Mouse (Mus musculus) heart, embryonic 11.5 days (tissue): Measurements from ENCODE around the gene Gm21083. TPM values are rescaled to one million over a fixed set of nuclear protein-coding genes. Genes with fewer than 3 reads are reported as not detected.
"Not testable (repeated sequence)": the region's sequence is repeated elsewhere in the genome, so short reads cannot be mapped to it uniquely, and the experiment has no call there.

Experiments
- ATAC-seq: fragments of 200-750 bp; cut with Nextera tagmentation; replicated peaks from 2 replicates; pipeline ENCODE4 v1.8.0; 2017; ENCODE audit warnings: moderate library complexity; ENCODE audit not compliant: insufficient number of reproducible peaks, low FRiP score, low TSS enrichment
- H3K27ac ChIP-seq: fragments of 300-500 bp; sonication (generic); 2 replicates; pipeline ENCODE4 v1.5.1; 2014; ENCODE audit warnings: mild to moderate bottlenecking, low read depth, low read length
- H3K27me3 ChIP-seq: fragments of 300-500 bp; sonication (generic); 2 replicates; pipeline ENCODE4 v1.6.1; 2014; ENCODE audit warnings: mild to moderate bottlenecking, low read length, mixed read lengths; ENCODE audit not compliant: control insufficient read depth, insufficient read depth
- H3K36me3 ChIP-seq: fragments of 300-500 bp; sonication (generic); 2 replicates; pipeline ENCODE4 v1.6.1; 2014; ENCODE audit warnings: mild to moderate bottlenecking, low read length, moderate library complexity, mixed read lengths; ENCODE audit not compliant: control insufficient read depth, insufficient read depth
- H3K4me1 ChIP-seq: fragments of 300-500 bp; sonication (generic); 2 replicates; pipeline ENCODE4 v1.6.1; 2014; ENCODE audit warnings: low read length; ENCODE audit not compliant: control insufficient read depth, insufficient read depth
- H3K4me2 ChIP-seq: fragments of 300-500 bp; sonication (generic); 2 replicates; pipeline ENCODE4 v1.6.1; 2014; ENCODE audit warnings: mild to moderate bottlenecking, moderate library complexity
- H3K4me3 ChIP-seq: fragments of 300-500 bp; sonication (generic); 2 replicates; pipeline ENCODE4 v1.5.1; 2014; ENCODE audit warnings: low read depth, low read length
- H3K9ac ChIP-seq: fragments of 300-500 bp; sonication (generic); 2 replicates; pipeline ENCODE4 v1.6.1; 2014; ENCODE audit warnings: mild to moderate bottlenecking, low read depth, low read length, moderate library complexity
- H3K9me3 ChIP-seq: fragments of 300-500 bp; sonication (generic); replicated peaks from 2 replicates; pipeline ENCODE4 v1.6.1; 2016; ENCODE audit warnings: low read length; ENCODE audit not compliant: control insufficient read depth
- WGBS: fragments of 180-500 bp; shearing (Covaris S2); extraction: QIAGEN DNeasy Blood & Tissue Kit; methylation state at CpG from one replicate; pipeline ENCODE4 v1.1.7; 2014; ENCODE audit not compliant: insufficient replicate concordance; 5-methylcytosine and 5-hydroxymethylcytosine counted together
- polyA plus RNA-seq: library from polyadenylated mRNA; unstranded; fragments of >200 nt; fragmentation: Nextera tagmentation; extraction: Ambion mirVana; gene quantifications from 2 replicates; pipeline ENCODE4 v1.2.1, GENCODE M21; 2014

Gm21083 gene
- polyA plus RNA-seq, 1 experiment from 2014 or later = 0.27 TPM

DNA sequence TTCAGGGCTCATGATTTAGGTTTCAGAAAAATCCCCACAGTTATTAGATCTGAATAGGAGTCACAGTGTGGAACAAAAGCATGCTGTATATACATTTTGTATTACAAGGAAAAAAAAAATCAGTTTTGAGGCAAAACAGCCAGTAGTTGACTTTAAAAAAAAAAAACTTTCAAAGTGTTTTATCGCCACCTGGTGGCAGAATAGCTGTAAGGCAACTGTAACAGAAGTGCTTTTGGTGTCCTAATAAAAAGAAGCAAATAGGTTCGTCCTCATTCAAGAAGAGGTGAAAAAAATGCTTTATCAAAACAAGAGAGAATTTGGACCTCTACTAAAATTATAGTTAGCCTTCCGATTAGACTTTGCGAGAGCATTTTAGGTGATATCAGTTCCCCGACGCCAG lies 11.2 kb downstream of the Gm21083 start:
- H3K9ac ChIP-seq, H3K9me3 ChIP-seq, ATAC-seq, H3K4me1 ChIP-seq, H3K4me2 ChIP-seq, H3K27me3 ChIP-seq, H3K4me3 ChIP-seq, H3K36me3 ChIP-seq, H3K27ac ChIP-seq: not testable (repeated sequence)
- 28% methylated on average over 6 of the region's 6 CpGs for WGBS

DNA sequence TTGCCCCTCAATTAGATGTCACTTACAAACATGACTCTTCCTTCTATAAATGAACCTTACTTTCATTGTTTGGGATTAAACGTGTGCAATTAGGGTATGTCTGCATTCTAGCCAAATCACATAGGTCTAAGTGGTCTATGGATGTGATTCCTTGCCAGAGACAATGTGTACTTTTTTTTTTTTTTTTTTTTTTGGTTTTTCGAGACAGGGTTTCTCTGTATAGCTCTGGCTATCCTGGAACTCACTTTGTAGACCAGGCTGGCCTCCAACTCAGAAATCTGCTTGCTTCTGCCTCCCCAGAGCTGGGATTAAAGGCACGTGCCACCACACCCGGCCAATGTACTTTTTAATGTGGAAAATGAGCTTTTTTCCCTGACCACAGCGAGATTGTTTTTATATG lies 13.5 kb downstream of the Gm21083 start:
- not testable (repeated sequence) for H3K9me3 ChIP-seq, H3K9ac ChIP-seq, H3K4me2 ChIP-seq, H3K36me3 ChIP-seq, H3K4me3 ChIP-seq, H3K27ac ChIP-seq, H3K4me1 ChIP-seq, H3K27me3 ChIP-seq
- peak; percentile 75; the same call in 1 of the 2 replicates for ATAC-seq
- WGBS = 51% methylated on average over 5 of the region's 5 CpGs

DNA sequence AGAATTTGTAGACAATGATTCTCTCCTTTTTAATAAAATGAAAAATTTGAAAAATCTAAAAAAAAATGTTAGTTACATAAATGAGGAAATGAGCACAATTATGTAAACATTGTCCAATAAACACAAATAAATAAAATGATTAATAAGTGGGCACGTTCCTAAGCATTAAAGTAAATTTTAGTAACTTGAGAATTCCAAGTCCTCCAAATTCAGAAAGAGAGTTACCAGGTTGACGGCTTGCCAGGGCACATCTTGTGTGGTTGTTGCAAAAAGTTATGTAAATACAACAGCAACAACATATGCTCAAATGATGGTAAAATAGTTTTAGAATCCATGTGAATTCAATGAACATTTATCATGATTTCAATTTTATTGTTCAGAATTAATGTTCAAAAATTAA lies 14.4 kb downstream of the Gm21083 start:
- 63% methylated on average over 2 of the region's 2 CpGs for WGBS
- not testable (repeated sequence) for H3K9ac ChIP-seq, H3K27me3 ChIP-seq, H3K4me3 ChIP-seq, H3K9me3 ChIP-seq, H3K36me3 ChIP-seq, H3K4me1 ChIP-seq, H3K4me2 ChIP-seq, H3K27ac ChIP-seq
- peak; percentile 76 for ATAC-seq

DNA sequence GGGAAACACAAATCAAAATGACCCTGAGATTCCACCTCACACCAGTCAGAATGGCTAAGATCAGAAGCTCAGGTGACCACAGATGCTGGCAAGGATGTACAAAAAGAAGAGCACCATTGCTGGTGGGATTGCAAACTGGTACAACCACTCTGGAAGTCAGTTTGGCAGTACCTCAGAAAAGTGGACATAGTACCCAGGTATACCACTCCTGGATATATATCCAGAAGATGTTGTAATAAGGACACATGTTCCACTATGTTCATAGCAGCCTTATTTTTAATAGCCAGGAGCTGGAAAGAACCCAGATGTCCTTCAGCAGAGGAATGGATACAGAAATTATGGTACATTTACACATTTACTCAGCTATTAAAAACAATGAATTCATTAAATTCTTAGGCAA lies 21.7 kb downstream of the Gm21083 start:
- H3K4me3 ChIP-seq, ATAC-seq, H3K4me1 ChIP-seq, H3K36me3 ChIP-seq, H3K27ac ChIP-seq, H3K27me3 ChIP-seq, H3K9ac ChIP-seq, H3K4me2 ChIP-seq, H3K9me3 ChIP-seq: not testable (repeated sequence)

DNA sequence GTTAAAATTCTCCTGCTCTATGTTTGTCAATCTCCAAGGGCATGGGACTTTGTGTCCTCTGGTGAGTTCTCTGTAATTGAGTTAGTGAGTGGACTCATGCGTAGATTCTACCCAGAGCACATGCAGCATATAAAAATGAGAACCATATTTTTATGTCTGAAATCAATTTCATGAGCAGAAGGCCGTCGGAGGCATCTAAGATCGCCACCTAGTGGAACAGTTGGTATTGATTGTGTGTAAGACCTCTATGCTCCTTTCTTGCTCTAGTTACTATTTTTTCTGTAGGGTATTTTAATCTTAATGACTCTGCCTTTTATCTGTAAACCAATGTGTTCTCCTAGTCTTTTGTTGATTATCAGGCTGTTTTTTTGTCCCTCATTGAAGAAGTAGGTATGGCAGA lies 23.2 kb downstream of the Gm21083 start:
- not testable (repeated sequence) for H3K27ac ChIP-seq, H3K4me2 ChIP-seq, H3K36me3 ChIP-seq, H3K4me3 ChIP-seq, H3K4me1 ChIP-seq, H3K27me3 ChIP-seq, H3K9me3 ChIP-seq, H3K9ac ChIP-seq, ATAC-seq
- 36% methylated on average over 4 of the region's 4 CpGs for WGBS

DNA sequence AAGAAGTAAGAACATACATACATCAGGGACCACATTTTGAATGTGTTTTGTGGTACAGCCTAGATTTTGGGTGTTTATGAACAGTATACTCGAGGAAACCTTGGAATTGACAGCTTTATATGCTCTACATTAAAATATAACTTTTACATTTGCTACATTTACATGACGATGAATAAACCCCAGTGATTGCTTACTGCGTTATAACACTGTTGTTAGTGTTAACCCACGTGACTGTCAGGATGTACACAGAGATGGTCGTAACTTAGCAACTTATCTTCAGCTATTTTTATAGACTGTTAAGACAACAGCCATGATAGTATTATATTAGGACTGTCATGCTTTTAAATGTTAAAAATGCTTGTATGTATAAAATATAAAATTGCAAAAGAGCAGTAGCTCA lies 24.3 kb downstream of the Gm21083 start:
- not testable (repeated sequence) for H3K4me3 ChIP-seq, H3K9me3 ChIP-seq, H3K36me3 ChIP-seq, H3K27ac ChIP-seq, H3K9ac ChIP-seq, H3K4me1 ChIP-seq, H3K4me2 ChIP-seq, H3K27me3 ChIP-seq
- 56% methylated on average over 5 of the region's 5 CpGs for WGBS
- peak; percentile 73 for ATAC-seq

DNA sequence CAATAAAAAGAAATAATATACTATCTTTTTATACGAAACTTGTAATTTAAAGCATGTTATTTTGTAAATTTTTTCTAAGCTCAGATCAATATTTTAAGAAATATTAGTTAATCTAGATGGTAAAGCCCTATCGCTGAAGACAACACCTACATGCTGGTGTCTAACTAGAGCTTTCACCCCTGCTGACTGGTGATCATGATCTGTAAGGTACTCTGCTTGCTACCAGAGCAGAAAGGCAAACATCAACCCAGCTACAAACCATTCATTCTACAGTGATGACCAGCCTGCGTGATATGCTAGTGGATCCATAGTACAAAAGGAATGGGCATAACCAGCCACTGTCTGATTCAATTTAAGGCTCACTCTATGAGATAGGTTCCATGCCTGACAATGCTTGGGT lies 24.8 kb downstream of the Gm21083 start:
- not testable (repeated sequence) for H3K4me3 ChIP-seq, H3K27me3 ChIP-seq, H3K4me1 ChIP-seq, H3K9ac ChIP-seq, H3K9me3 ChIP-seq, H3K27ac ChIP-seq, H3K4me2 ChIP-seq, H3K36me3 ChIP-seq
- peak; percentile 56; the same call in 1 of the 2 replicates for ATAC-seq
- 67% methylated on average over 3 of the region's 3 CpGs for WGBS

DNA sequence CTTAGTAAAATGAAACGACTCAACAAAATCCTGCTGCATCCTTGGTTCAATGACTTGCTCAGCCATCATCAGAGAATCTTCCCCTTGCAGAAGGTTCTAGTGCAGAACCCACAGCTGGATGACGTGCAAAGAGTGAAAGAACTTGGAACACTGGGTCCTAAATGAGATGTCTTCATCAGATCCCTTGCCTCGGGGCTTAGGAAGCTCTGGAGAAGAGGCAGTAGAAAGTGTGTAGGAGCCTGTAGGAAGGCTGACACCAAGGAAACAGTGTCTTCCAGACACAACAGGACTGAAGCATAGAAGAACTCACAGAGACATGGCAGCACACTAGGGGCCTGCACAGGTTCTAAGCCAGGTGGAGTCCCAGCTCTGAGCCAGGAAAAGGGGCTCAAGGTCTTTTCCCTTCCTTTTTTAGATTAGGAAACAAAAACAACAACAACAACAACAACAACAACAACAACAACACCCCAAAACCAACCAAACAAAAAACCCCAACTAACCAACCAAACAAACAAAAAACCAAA lies 25.4 kb downstream of the Gm21083 start:
- not testable (repeated sequence) for H3K4me2 ChIP-seq, H3K36me3 ChIP-seq, H3K4me3 ChIP-seq, H3K4me1 ChIP-seq, H3K27me3 ChIP-seq, H3K9ac ChIP-seq, H3K27ac ChIP-seq, ATAC-seq, H3K9me3 ChIP-seq
- 56% methylated on average over 3 of the region's 3 CpGs for WGBS

DNA sequence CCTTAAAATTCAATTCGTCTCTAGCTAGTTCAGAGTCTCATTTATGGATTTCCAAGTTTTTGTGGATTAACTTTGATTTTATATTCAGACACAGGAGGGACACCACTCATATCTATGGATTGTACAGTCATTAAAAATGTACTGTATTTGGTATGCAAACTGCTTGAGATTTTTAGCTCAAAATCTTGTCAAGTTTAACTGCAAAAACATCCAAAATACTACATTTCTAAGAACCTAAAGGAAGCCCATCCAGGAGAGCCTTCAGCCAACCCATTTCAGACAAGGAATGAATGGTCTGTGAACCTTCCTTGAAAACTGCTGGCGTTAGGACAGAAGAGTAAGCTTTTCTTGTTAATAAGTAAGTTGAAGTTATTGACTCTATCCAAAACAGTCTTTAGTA lies 25.9 kb downstream of the Gm21083 start:
- H3K4me2 ChIP-seq, H3K4me1 ChIP-seq, H3K9me3 ChIP-seq, H3K27me3 ChIP-seq, H3K4me3 ChIP-seq, H3K27ac ChIP-seq, H3K36me3 ChIP-seq, H3K9ac ChIP-seq, ATAC-seq: not testable (repeated sequence)
- WGBS = 57% methylated on average over 2 of the region's 2 CpGs
